Mouse (Mus musculus): ENCODE results near the gene Agmat.

Gene Agmat

GRCm38 (mm10) chr4:141779828-141780227 is 33.4 kb downstream of the Agmat start:
- no peak for DNase-seq (ENCODE audit: low spot score)

- no peak for DNase-seq (ENCODE audit: low spot score)
These were observed 34.9 kb downstream of the Agmat start for GRCm38 (mm10) chr4:141781201-141781985.

GRCm38 (mm10) chr4:141784835-141785234 is 38.4 kb downstream of the Agmat start:
- DNase-seq (ENCODE audit: low spot score): no peak

- no peak for DNase-seq (ENCODE audit: low spot score)
These were observed 39.7 kb downstream of the Agmat start for GRCm38 (mm10) chr4:141786141-141786540.

GRCm38 (mm10) chr4:141787046-141787445 is 40.6 kb downstream of the Agmat start:
- no peak for DNase-seq (ENCODE audit: low spot score)

- DNase-seq (ENCODE audit: low spot score): no peak
These were observed 41.0 kb downstream of the Agmat start for GRCm38 (mm10) chr4:141787462-141787861.

- DNase-seq (ENCODE audit: low spot score): no peak
These were observed 43.2 kb downstream of the Agmat start for GRCm38 (mm10) chr4:141789564-141790218.

- peak; percentile 99 for DNase-seq (ENCODE audit: low spot score)
These were observed 44.1 kb downstream of the Agmat start, which contains the start of gene Dnajc16 for GRCm38 (mm10) chr4:141790524-141790990. Gene Dnajc16 (minus strand): TSS chr4:141790931.

- DNase-seq (ENCODE audit: low spot score): no peak
These were observed 45.0 kb downstream of the Agmat start for GRCm38 (mm10) chr4:141791486-141791885.

GRCm38 (mm10) chr4:141791951-141792350 is 45.5 kb downstream of the Agmat start:
- DNase-seq (ENCODE audit: low spot score): no peak

- DNase-seq (ENCODE audit: low spot score): no peak
These were observed 46.2 kb downstream of the Agmat start for GRCm38 (mm10) chr4:141792554-141793281.

GRCm38 (mm10) chr4:141793282-141794151 is 47.0 kb downstream of the Agmat start, which contains the start of gene Casp9:
Gene Casp9 (plus strand): TSS chr4:141793612.
- DNase-seq (ENCODE audit: low spot score): peak; percentile 98

- no peak for DNase-seq (ENCODE audit: low spot score)
These were observed 47.7 kb downstream of the Agmat start for GRCm38 (mm10) chr4:141794152-141794535.

GRCm38 (mm10) chr4:141796356-141796755 is 49.9 kb downstream of the Agmat start:
- DNase-seq (ENCODE audit: low spot score): no peak

GRCm38 (mm10) chr4:141796954-141797353 is 50.5 kb downstream of the Agmat start:
- DNase-seq (ENCODE audit: low spot score): no peak

- DNase-seq (ENCODE audit: low spot score): no peak
These were observed 51.1 kb downstream of the Agmat start for GRCm38 (mm10) chr4:141797545-141797944.

GRCm38 (mm10) chr4:141804105-141804504 is 57.6 kb downstream of the Agmat start:
- DNase-seq (ENCODE audit: low spot score): no peak

GRCm38 (mm10) chr4:141805886-141806285 is 59.4 kb downstream of the Agmat start:
- DNase-seq (ENCODE audit: low spot score): no peak

All from MN1 (cell line).